Mouse (Mus musculus) liver, embryonic 14.5 days (tissue): ENCODE measurements around the gene Mapk7. TPM values are rescaled to one million over a fixed set of nuclear protein-coding genes. Genes with fewer than 3 reads are reported as not detected.
A peak's percentile ranks its signal among the peaks of the same experiment; 100 is the strongest.

ENCODE experiments used
- ATAC-seq: fragments of 200-750 bp; cut with Nextera tagmentation; 2 replicates; pipeline ENCODE4 v1.8.0; 2017; ENCODE audit warnings: moderate number of reproducible peaks, mild to moderate bottlenecking, moderate library complexity; ENCODE audit not compliant: insufficient read depth
- DNase-seq, 3 experiments: peaks; one replicate each; pipeline ENCODE4 v3.0.0-alpha.2; 2012 to 2013; ENCODE audit warnings: low read depth in 3 of 3, low spot score in 3 of 3
- H3K27ac ChIP-seq: fragments of 300-500 bp; sonication (generic); 2 replicates; pipeline ENCODE4 v1.5.1; 2014; ENCODE audit warnings: moderate library complexity, mild to moderate bottlenecking, control low read depth, inconsistent platforms
- H3K27me3 ChIP-seq: fragments of 300-500 bp; sonication (generic); 2 replicates; pipeline ENCODE4 v1.6.1; 2014; ENCODE audit warnings: mild to moderate bottlenecking, low read length, moderate library complexity; ENCODE audit not compliant: control insufficient read depth, insufficient read depth
- H3K36me3 ChIP-seq: fragments of 300-500 bp; sonication (generic); replicated peaks from 2 replicates; pipeline ENCODE4 v1.6.1; 2014; ENCODE audit warnings: low read depth; ENCODE audit not compliant: control insufficient read depth, insufficient read depth
- H3K4me1 ChIP-seq, 2 experiments: fragments of 200-500 bp in 1 of 2; fragments of 300-500 bp in 1 of 2; sonication (generic) in 1 of 2; replicated peaks; 2 replicates each; pipeline ENCODE4 v1.6.1; 2012 to 2014; ENCODE audit warnings: antibody characterized with exemption in 1 of 2, inconsistent platforms in 1 of 2, low read length in 1 of 2; ENCODE audit not compliant: control insufficient read depth in 2 of 2, insufficient read depth in 2 of 2
- H3K4me2 ChIP-seq: fragments of 300-500 bp; sonication (generic); 2 replicates; pipeline ENCODE4 v1.6.1; 2014; ENCODE audit warnings: low read depth, mild to moderate bottlenecking, control low read depth, moderate library complexity
- H3K4me3 ChIP-seq, 2 experiments: fragments of 200-500 bp in 1 of 2; fragments of 300-500 bp in 1 of 2; sonication (generic) in 1 of 2; 2 replicates each; pipeline ENCODE4 v1.5.1; 2012 to 2014; ENCODE audit warnings: low read depth in 2 of 2, low read length in 2 of 2, mild to moderate bottlenecking in 2 of 2, control low read depth in 1 of 2, inconsistent platforms in 1 of 2, moderate library complexity in 1 of 2; ENCODE audit not compliant: insufficient read depth in 1 of 2
- H3K9ac ChIP-seq: fragments of 300-500 bp; sonication (generic); replicated peaks from 2 replicates; pipeline ENCODE4 v1.6.1; 2014; ENCODE audit warnings: mild to moderate bottlenecking, control low read depth, moderate library complexity
- H3K9me3 ChIP-seq: fragments of 300-500 bp; sonication (generic); 2 replicates; pipeline ENCODE4 v1.6.1; 2016; ENCODE audit warnings: low read length, mixed read lengths; ENCODE audit not compliant: control insufficient read depth
- CTCF ChIP-seq: IDR thresholded peaks from 2 replicates; pipeline ENCODE4 v1.5.1; 2016; ENCODE audit warnings: antibody characterized with exemption, low read depth, control low read depth
- EP300 ChIP-seq: IDR thresholded peaks from 2 replicates; pipeline ENCODE4 v1.6.1; 2016; ENCODE audit warnings: antibody characterized with exemption, low read depth
- WGBS: fragments of 180-500 bp; shearing (Covaris S2); extraction: QIAGEN DNeasy Blood & Tissue Kit; methylation state at CpG from one replicate; pipeline ENCODE4 v1.1.7; 2014; ENCODE audit not compliant: insufficient replicate concordance; 5-methylcytosine and 5-hydroxymethylcytosine counted together
- polyA plus RNA-seq, 2 experiments: library from polyadenylated mRNA; depleted of rRNA in 1 of 2; stranded (reverse) in 1 of 2; unstranded in 1 of 2; fragments of >200 nt; fragmentation: Nextera tagmentation in 1 of 2; extraction: Ambion mirVana in 1 of 2; gene quantifications; 2 replicates each; pipeline versions ENCODE4 v1.2.1 to v1.2.3; 2012 to 2014

Gene Mapk7
- polyA plus RNA-seq, 2 experiments: 4.8 to 6.4 TPM

DNA sequence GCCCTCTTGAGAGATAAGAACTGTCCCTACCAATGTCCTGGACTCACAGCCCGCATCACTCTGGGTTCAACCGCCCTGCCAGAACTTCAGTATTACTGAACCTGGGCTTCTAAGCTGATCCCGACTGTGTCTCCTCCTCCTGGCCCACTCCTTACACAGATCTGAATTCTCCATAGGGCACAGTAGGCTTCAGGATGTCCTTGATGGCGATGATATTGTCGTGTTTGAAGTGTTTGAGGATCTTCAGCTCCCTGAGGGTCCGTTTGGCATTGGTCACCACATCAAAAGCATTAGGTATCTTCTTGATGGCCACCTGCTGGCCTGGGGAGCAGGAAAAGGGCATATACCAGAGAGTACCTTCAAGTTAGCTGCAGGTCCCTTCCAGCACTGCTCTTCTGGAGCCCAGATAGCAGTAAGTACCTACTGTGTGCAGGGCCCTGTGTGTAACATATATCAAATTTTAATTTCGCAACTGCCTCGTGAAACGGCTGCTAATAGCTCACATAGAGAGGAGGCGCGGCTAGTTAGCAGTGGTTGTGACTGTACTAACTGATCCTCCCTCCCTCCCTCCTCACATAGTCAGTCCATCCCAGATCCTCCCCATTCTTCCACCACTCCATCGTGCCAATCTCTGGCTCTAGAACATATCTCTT is 1.3 kb downstream of the Mapk7 start:
- H3K4me2 ChIP-seq: peak overlapping the region; percentile 94
- ATAC-seq: no peak
- TF ChIP-seq CTCF: no peak
- no peak for TF ChIP-seq EP300
- H3K4me3 ChIP-seq: peak overlapping the region; percentile 74 to 84
- H3K36me3 ChIP-seq: no peaks in the 10 kb centered on the region
- peak overlapping the region; percentile 75 for H3K9ac ChIP-seq
- no peak for DNase-seq
- peaks cover 0 to 12% of the 10 kb centered on the region in 2 experiments; a peak in 3 of 4 replicates for H3K4me1 ChIP-seq
- H3K27ac ChIP-seq: no peak overlapping the region
- 65% methylated on average over 12 of the region's 12 CpGs for WGBS
- H3K9me3 ChIP-seq: no peaks in the 10 kb centered on the region
- no peaks in the 10 kb centered on the region for H3K27me3 ChIP-seq

GRCm38 (mm10) chr11:61490944-61491520 is 3.2 kb downstream of the Mapk7 start:
- Histone ChIP-seq H3K4me1 (peaks cover 0 to 12% of the 10 kb centered on the region in 2 experiments; a peak in 3 of 4 replicates), H3K4me2 (no peak overlapping the region), H3K27me3 (no peaks in the 10 kb centered on the region), H3K27ac (no peak overlapping the region), H3K9me3 (no peaks in the 10 kb centered on the region), H3K9ac (no peak overlapping the region), H3K4me3 (no peak overlapping the region), H3K36me3 (no peaks in the 10 kb centered on the region)
- no peak for DNase-seq
- no peak for TF ChIP-seq EP300
- TF ChIP-seq CTCF: no peak
- 83% methylated on average over 22 of the region's 22 CpGs for WGBS
- ATAC-seq: no peak

GRCm38 (mm10) chr11:61489874-61490273 is 4.3 kb downstream of the Mapk7 start:
- 81% methylated on average over 8 of the region's 8 CpGs for WGBS
- no peak overlapping the region for H3K4me3 ChIP-seq
- H3K27ac ChIP-seq: no peak overlapping the region
- DNase-seq (no peak), ATAC-seq (no peak)
- no peaks in the 10 kb centered on the region for H3K36me3 ChIP-seq
- no peak overlapping the region for H3K9ac ChIP-seq
- H3K9me3 ChIP-seq: no peaks in the 10 kb centered on the region
- TF ChIP-seq EP300: no peak
- TF ChIP-seq CTCF: no peak
- H3K4me2 ChIP-seq: no peak overlapping the region
- H3K4me1 ChIP-seq: peaks cover 0 to 8% of the 10 kb centered on the region in 2 experiments; a peak in 3 of 4 replicates
- no peaks in the 10 kb centered on the region for H3K27me3 ChIP-seq

DNA sequence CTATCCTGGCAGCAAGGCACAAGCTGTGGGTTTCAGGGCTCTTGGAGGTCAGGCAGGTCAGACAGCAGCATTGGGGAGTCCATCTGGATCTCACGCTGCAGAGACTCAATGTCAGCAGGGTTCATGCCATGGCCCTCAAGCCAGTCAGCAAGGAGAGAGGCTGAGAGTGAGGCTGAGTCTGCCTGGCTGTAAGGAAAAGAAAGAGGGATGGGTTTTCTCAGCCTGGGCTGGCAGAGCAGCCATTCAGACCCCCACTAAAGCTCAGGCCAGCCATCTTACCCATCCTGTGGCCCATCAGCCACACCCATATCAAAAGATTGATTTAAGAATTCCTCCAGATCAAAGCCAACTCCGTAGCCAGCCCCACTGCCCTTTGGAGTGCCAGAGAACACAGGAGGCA is 5.1 kb downstream of the Mapk7 start:
- DNase-seq: no peak
- ATAC-seq: no peak
- Histone ChIP-seq H3K27me3 (no peaks in the 10 kb centered on the region), H3K4me3 (no peak overlapping the region), H3K9me3 (no peaks in the 10 kb centered on the region), H3K36me3 (no peaks in the 10 kb centered on the region), H3K27ac (no peak overlapping the region), H3K9ac (no peak overlapping the region), H3K4me1 (peaks cover 0 to 6% of the 10 kb centered on the region in 2 experiments; a peak in 2 of 4 replicates), H3K4me2 (no peak overlapping the region)
- WGBS: 79% methylated on average over 2 of the region's 2 CpGs
- TF ChIP-seq CTCF (no peak), EP300 (no peak)

DNA sequence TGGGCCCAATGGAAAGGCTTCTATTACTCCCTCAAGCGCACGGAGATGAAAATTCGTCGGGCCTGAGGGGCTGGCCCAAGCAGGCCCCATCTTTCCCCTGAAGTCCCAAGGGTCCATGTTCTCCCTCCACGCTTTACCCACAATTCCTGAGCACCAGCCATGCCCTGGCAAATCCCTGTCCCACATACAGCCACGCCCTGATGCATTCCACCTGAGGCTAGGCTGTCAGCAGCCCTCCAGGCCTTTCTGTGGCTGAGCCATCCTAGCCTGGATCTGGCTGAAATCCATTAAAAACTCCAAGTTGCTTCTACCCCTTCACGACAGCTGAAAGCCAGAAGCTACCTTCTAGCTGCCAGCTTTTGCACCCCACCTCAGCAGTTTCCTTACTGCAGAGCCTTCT is 6.3 kb downstream of the Mapk7 start:
- WGBS: 76% methylated on average over 7 of the region's 7 CpGs
- Histone ChIP-seq H3K4me1 (peaks cover 0 to 3% of the 10 kb centered on the region in 2 experiments; a peak in 1 of 4 replicates), H3K36me3 (no peaks in the 10 kb centered on the region), H3K27ac (no peak overlapping the region), H3K4me3 (no peak overlapping the region), H3K9me3 (no peaks in the 10 kb centered on the region), H3K27me3 (no peaks in the 10 kb centered on the region), H3K9ac (no peak overlapping the region), H3K4me2 (no peak overlapping the region)
- DNase-seq: no peak
- TF ChIP-seq CTCF (no peak), EP300 (no peak)
- no peak for ATAC-seq
